Mouse (Mus musculus) E14TG2a.4 (cell line): ENCODE measurements around the gene Slc4a4.

ENCODE experiments used
- H3K27me3 ChIP-seq: 2 replicates; pipeline ENCODE4 v1.6.1; 2014; ENCODE audit warnings: low read length, control low read depth; ENCODE audit not compliant: insufficient read depth
- H3K36me3 ChIP-seq: 2 replicates; pipeline ENCODE4 v1.6.1; 2014; ENCODE audit warnings: low read length, control low read depth; ENCODE audit not compliant: insufficient read depth
- H3K4me1 ChIP-seq: replicated peaks from 2 replicates; pipeline ENCODE4 v1.6.1; 2014; ENCODE audit warnings: low read depth, low read length, control low read depth
- H3K4me3 ChIP-seq: replicated peaks from 2 replicates; pipeline ENCODE4 v1.5.1; 2014; ENCODE audit warnings: mild to moderate bottlenecking, low read length
- H3K9me3 ChIP-seq: 2 replicates; pipeline ENCODE4 v1.6.1; 2014; ENCODE audit warnings: low read length, control low read depth
- CTCF ChIP-seq: conservative IDR thresholded peaks from 2 replicates; pipeline ENCODE4 v1.5.1; 2014; ENCODE audit warnings: low read length
- NANOG ChIP-seq: IDR thresholded peaks from 2 replicates; pipeline ENCODE4 v1.6.1; 2014; ENCODE audit warnings: borderline replicate concordance, low read length, mixed read lengths
- POU5F1 ChIP-seq: IDR thresholded peaks from 2 replicates; pipeline ENCODE4 v1.6.1; 2014; ENCODE audit warnings: low read length, borderline replicate concordance

The Slc4a4 gene

DNA sequence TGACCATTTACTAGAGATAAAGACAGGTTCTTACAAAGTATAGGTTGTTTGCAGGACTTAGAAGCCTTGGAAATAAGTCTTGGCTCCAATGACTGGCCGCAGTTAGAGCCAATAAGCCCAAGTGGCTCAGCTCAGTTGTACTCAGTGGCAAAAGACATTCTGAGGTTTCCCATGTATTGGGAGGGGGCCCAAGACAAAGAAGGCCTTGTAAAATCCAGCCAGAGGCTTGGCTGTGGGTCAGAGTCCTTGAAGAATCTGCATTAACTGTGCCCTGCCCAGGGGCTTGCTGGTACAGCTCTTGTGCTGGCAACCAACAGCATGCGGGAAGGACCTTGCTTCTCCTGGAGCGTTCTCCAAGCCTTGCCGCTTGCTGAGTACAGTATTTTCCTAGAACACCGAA lies 107.9 kb downstream of the Slc4a4 start:
- Histone ChIP-seq H3K4me1 (no peaks in the 10 kb centered on the region), H3K27me3 (no peaks in the 10 kb centered on the region), H3K4me3 (no peak overlapping the region), H3K9me3 (no peaks in the 10 kb centered on the region), H3K36me3 (no peaks in the 10 kb centered on the region)
- TF ChIP-seq POU5F1: no peak
- TF ChIP-seq NANOG: no peak
- TF ChIP-seq CTCF: no peak

DNA sequence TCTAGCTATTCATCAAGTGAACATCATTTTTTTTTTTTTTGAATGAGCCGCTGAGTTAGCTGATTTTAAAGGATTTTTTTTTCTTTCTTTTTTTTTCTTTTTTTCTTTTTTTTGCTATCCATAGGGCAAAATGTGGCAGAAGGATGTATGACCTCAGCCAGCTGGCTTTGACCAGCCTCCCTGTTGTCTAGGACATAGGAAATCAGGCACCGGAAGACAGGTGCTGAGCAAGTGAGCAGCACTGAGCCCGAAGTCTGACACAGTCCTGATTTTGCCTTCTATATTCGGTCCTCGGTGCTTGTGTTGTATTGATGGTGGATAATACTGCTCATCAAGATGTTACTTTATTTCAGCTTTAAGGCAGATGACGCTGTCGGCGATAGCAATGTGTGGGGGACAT lies 109.6 kb downstream of the Slc4a4 start:
- Histone ChIP-seq H3K4me3 (no peak overlapping the region), H3K4me1 (no peaks in the 10 kb centered on the region), H3K9me3 (no peaks in the 10 kb centered on the region), H3K27me3 (no peaks in the 10 kb centered on the region), H3K36me3 (no peaks in the 10 kb centered on the region)
- no peak for TF ChIP-seq CTCF
- TF ChIP-seq POU5F1: no peak
- no peak for TF ChIP-seq NANOG

DNA sequence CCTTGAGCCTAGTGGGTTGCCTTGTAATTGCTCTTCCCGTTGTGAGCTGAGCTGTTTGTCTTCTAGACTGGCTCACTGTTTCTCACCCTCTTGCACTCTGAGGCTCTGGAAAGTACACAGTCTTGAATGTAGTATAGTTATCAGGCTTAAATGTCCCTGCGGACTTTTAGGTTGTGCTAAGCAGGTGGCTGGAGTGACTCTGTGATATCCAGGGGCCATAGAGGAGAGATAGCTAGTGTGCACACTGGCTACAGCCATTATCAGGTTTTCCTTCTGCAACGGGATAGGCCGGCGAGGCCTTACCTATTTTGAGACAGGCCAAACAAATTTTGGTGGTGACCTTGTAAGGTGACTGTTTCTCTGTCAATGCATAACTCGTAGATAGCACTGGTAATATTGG lies 110.7 kb downstream of the Slc4a4 start:
- Histone ChIP-seq H3K9me3 (no peaks in the 10 kb centered on the region), H3K4me3 (no peak overlapping the region), H3K36me3 (no peaks in the 10 kb centered on the region), H3K4me1 (no peaks in the 10 kb centered on the region), H3K27me3 (no peaks in the 10 kb centered on the region)
- TF ChIP-seq CTCF (no peak), POU5F1 (no peak), NANOG (no peak)

DNA sequence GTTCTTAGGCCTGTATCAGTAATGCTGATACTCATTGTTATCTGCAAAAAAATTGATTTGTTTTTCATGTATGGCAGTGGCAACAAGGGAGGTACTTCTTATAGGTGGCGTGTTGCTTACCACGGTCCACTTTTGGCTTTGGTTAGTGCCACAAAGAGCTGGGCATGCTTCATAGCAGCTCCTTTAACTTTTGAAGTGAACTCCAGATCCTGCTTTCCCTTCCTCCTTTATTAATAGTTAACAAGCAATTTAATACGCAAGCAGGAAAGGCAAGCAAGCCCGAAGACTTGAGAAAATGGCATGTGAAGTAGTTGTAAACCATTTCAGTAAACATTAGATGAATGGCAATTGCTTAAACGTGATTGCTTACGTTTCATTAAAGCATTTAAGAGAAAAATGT lies 113.2 kb downstream of the Slc4a4 start:
- no peaks in the 10 kb centered on the region for H3K4me1 ChIP-seq
- H3K4me3 ChIP-seq: no peak overlapping the region
- H3K27me3 ChIP-seq: no peaks in the 10 kb centered on the region
- H3K9me3 ChIP-seq: no peaks in the 10 kb centered on the region
- no peaks in the 10 kb centered on the region for H3K36me3 ChIP-seq
- TF ChIP-seq CTCF (no peak), POU5F1 (no peak), NANOG (no peak)

DNA sequence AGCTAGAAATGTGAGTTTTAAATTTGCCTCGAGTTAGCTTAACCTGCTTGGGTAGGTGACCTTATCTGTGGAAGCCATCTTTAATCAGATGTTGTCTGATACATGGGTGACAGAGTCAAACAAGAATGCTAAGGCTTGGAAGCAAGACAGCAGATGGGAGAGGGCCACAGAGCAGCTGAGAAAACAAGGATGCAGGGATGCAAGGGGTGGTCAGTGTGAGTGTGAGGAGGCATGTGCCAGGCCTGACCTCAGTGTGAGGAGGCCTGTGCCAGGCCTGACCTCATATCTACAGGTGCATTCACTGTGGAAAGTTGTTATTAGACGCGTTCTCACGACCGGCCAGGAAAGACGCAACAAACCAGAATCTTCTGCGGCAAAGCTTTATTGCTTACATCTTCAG lies 114.0 kb downstream of the Slc4a4 start:
- Histone ChIP-seq H3K4me1 (no peaks in the 10 kb centered on the region), H3K36me3 (no peaks in the 10 kb centered on the region), H3K9me3 (no peaks in the 10 kb centered on the region), H3K27me3 (no peaks in the 10 kb centered on the region), H3K4me3 (no peak overlapping the region)
- TF ChIP-seq POU5F1 (no peak), NANOG (no peak), CTCF (no peak)

DNA sequence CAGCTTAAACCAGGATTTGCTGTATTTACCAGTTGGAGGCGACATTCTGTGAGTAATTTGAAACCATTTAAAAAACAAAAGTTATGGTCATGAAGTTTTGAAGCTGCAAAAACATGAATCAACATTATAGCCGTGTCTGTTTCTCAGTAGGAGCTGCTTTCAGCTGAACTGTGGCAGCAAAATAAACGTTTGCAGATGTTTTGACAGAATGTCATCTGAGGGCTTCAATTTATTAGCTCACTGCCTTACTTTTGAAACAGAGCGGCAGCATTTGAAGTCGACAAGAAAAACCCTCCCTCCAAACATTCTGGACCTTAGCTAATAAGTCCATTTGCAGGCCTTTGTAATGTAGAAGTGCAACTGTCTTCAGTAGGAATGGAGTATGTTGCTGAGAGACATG lies 123.5 kb downstream of the Slc4a4 start:
- H3K27me3 ChIP-seq: no peaks in the 10 kb centered on the region
- no peak for TF ChIP-seq NANOG
- no peaks in the 10 kb centered on the region for H3K9me3 ChIP-seq
- H3K4me1 ChIP-seq: no peaks in the 10 kb centered on the region
- no peaks in the 10 kb centered on the region for H3K36me3 ChIP-seq
- no peak overlapping the region for H3K4me3 ChIP-seq

DNA sequence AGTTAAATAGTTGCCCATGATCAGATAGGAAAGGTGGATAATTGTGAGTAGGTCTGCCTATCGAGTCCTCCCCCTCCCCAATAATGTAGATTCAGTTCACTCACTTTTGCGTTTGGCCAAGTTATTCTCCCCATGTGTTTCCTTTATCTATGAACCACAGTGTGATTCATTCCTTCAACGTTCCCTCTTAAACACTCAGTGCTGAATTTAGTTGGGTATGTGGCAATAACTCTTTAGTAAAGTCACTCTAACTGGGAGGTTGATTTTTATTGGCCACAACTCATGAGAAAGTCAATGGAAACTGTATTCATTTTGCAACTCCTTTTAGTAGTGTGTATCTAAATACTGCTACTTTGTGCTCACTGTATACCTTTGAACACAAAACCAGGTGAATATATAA lies 125.8 kb downstream of the Slc4a4 start:
- no peak overlapping the region for H3K4me3 ChIP-seq
- TF ChIP-seq POU5F1 (no peak), CTCF (no peak), NANOG (no peak)
- H3K4me1 ChIP-seq: no peaks in the 10 kb centered on the region
- no peaks in the 10 kb centered on the region for H3K9me3 ChIP-seq
- H3K36me3 ChIP-seq: no peaks in the 10 kb centered on the region
- H3K27me3 ChIP-seq: no peaks in the 10 kb centered on the region

DNA sequence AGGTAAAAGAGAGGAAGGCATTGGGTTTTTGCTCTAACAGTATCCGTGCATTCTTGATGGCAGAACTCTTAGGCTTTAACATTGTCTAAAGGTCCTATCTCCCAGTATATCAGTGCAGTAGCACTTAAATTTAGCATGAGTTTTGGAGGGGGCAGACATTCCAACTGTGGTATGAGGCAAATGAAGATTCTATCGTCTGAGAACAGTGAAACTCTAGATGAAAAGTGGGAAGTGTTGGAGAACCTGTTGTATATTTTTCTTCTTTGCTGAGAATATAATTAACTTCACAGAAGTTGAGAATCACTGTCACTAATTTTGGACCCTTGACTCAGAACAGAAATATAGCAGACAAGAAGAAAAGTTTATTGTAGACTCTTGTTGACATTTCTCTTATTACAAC lies 128.2 kb downstream of the Slc4a4 start:
- H3K27me3 ChIP-seq: no peaks in the 10 kb centered on the region
- no peak overlapping the region for H3K4me3 ChIP-seq
- no peaks in the 10 kb centered on the region for H3K9me3 ChIP-seq
- no peak for TF ChIP-seq CTCF
- no peaks in the 10 kb centered on the region for H3K36me3 ChIP-seq
- no peaks in the 10 kb centered on the region for H3K4me1 ChIP-seq

DNA sequence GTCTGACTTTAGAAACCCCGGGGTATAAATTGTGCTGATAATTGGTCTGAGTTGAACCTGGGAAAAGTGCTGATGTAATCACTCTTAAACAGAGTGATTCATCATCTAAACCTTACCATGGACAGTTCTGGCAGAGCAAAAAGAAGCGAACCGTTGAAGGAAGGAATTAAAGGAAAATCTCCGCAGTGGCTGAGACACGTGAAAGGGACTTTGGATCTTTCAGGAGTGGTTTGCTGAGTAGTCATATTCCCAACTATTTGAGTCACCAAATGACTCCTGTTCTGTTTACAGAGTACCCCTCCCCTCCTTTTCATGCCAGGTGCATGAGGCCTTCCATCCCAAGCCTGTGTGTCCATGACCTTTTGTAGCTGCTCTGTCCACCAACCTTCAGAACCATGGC lies 129.3 kb downstream of the Slc4a4 start:
- TF ChIP-seq NANOG (no peak), POU5F1 (no peak), CTCF (no peak)
- Histone ChIP-seq H3K4me3 (no peak overlapping the region), H3K36me3 (no peaks in the 10 kb centered on the region), H3K27me3 (no peaks in the 10 kb centered on the region), H3K9me3 (no peaks in the 10 kb centered on the region), H3K4me1 (no peaks in the 10 kb centered on the region)
